Mouse (Mus musculus) stomach, postnatal 0 days (tissue): ENCODE measurements around the gene Mrpl22. TPM values are rescaled to one million over a fixed set of nuclear protein-coding genes. Genes with fewer than 3 reads are reported as not detected.
"Not testable (repeated sequence)": the region's sequence is repeated elsewhere in the genome, so short reads cannot be mapped to it uniquely, and the experiment has no call there.

Experiments
- ATAC-seq: fragments of 200-750 bp; cut with Nextera tagmentation; 2 replicates; pipeline ENCODE4 v1.8.0; 2017; ENCODE audit not compliant: low FRiP score, low TSS enrichment
- DNase-seq: peaks from one replicate; pipeline ENCODE4 v3.0.0-alpha.2; 2016; ENCODE audit warnings: low spot score
- H3K27ac ChIP-seq: fragments of 300-500 bp; sonication (generic); replicated peaks from 2 replicates; pipeline ENCODE4 v1.5.1; 2014; ENCODE audit warnings: mild to moderate bottlenecking, control low read depth
- H3K27me3 ChIP-seq: fragments of 300-500 bp; sonication (generic); 2 replicates; pipeline ENCODE4 v1.6.1; 2014; ENCODE audit warnings: low read length; ENCODE audit not compliant: control insufficient read depth, insufficient read depth
- H3K36me3 ChIP-seq: fragments of 300-500 bp; sonication (generic); 2 replicates; pipeline ENCODE4 v1.6.1; 2014; ENCODE audit warnings: low read length, mixed read lengths; ENCODE audit not compliant: control insufficient read depth, insufficient read depth
- H3K4me1 ChIP-seq: fragments of 300-500 bp; sonication (generic); replicated peaks from 2 replicates; pipeline ENCODE4 v1.6.1; 2014; ENCODE audit warnings: antibody characterized with exemption; ENCODE audit not compliant: control insufficient read depth, insufficient read depth
- H3K4me2 ChIP-seq: fragments of 300-500 bp; sonication (generic); replicated peaks from 2 replicates; pipeline ENCODE4 v1.6.1; 2014; ENCODE audit warnings: low read depth, mild to moderate bottlenecking, control low read depth, moderate library complexity
- H3K4me3 ChIP-seq: fragments of 300-500 bp; sonication (generic); 2 replicates; pipeline ENCODE4 v1.5.1; 2014; ENCODE audit warnings: low read depth, low read length, control low read depth
- H3K9ac ChIP-seq: fragments of 300-500 bp; sonication (generic); 2 replicates; pipeline ENCODE4 v1.6.1; 2014; ENCODE audit warnings: mild to moderate bottlenecking, low read length, control low read depth, mixed read lengths
- H3K9me3 ChIP-seq: fragments of 300-500 bp; sonication (generic); 2 replicates; pipeline ENCODE4 v1.6.1; 2016; ENCODE audit warnings: low read length; ENCODE audit not compliant: control insufficient read depth
- CTCF ChIP-seq: IDR thresholded peaks from 2 replicates; pipeline ENCODE4 v1.5.1; 2016; ENCODE audit warnings: antibody characterized with exemption, low read depth, mild to moderate bottlenecking, moderate library complexity
- EP300 ChIP-seq: optimal IDR thresholded peaks from 2 replicates; pipeline ENCODE3; 2016; ENCODE audit warnings: antibody characterized with exemption
- WGBS: fragments of 180-500 bp; shearing (Covaris S2); extraction: QIAGEN DNeasy Blood & Tissue Kit; methylation state at CpG from one replicate; pipeline ENCODE4 v1.1.7; 2014; 5-methylcytosine and 5-hydroxymethylcytosine counted together
- polyA plus RNA-seq: library from polyadenylated mRNA; unstranded; fragments of >200 nt; fragmentation: Nextera tagmentation; extraction: Ambion mirVana; gene quantifications from 2 replicates; pipeline ENCODE4 v1.2.1, GENCODE M21; 2015

Gene Mrpl22
- polyA plus RNA-seq, 1 experiment from 2014 or later = 98.6 TPM

GRCm38 (mm10) chr11:58214391-58215048 lies 43.1 kb downstream of the Mrpl22 start:
- 23% methylated on average over 16 of the region's 17 CpGs for WGBS
- ATAC-seq (peak; percentile 88), DNase-seq (peak; percentile 80)
- Histone ChIP-seq H3K4me3 (peak overlapping the region; percentile 58), H3K4me2 (peak overlapping the region; percentile 75), H3K4me1 (no peaks in the 10 kb centered on the region; the same call in 1 of the 2 replicates), H3K9ac (peak overlapping the region; percentile 69), H3K9me3 (no peaks in the 10 kb centered on the region), H3K27ac (peak overlapping the region; percentile 65; the same call in 1 of the 2 replicates), H3K36me3 (no peaks in the 10 kb centered on the region; the same call in 1 of the 2 replicates), H3K27me3 (no peaks in the 10 kb centered on the region)
- no peak for TF ChIP-seq EP300
- TF ChIP-seq CTCF = no peak

- not testable (repeated sequence) for DNase-seq, H3K27ac ChIP-seq, H3K4me1 ChIP-seq, H3K27me3 ChIP-seq, H3K9me3 ChIP-seq, H3K36me3 ChIP-seq
- 3% methylated on average over 2 of the region's 3 CpGs for WGBS
- Histone ChIP-seq H3K9ac (peak overlapping the region; percentile 41; the same call in 1 of the 2 replicates), H3K4me2 (peak overlapping the region; percentile 75), H3K4me3 (peak overlapping the region; percentile 58)
- ATAC-seq = peak; percentile 19; the same call in 1 of the 2 replicates
Observed at GRCm38 (mm10) chr11:58215049-58215430, 43.6 kb downstream of the Mrpl22 start.

GRCm38 (mm10) chr11:58215814-58216213 lies 44.4 kb downstream of the Mrpl22 start:
- H3K27ac ChIP-seq = 0 out of 2 replicates have a peak overlapping the region, but pooled peaks have one; percentile 8
- ATAC-seq (no peak), DNase-seq (no peak)
- 73% methylated on average over 5 of the region's 5 CpGs for WGBS
- TF ChIP-seq EP300 (no peak), CTCF (no peak)
- no peaks in the 10 kb centered on the region; the same call in 1 of the 2 replicates for H3K36me3 ChIP-seq
- H3K4me1 ChIP-seq = no peaks in the 10 kb centered on the region; the same call in 1 of the 2 replicates
- no peaks in the 10 kb centered on the region for H3K27me3 ChIP-seq
- H3K9me3 ChIP-seq = no peaks in the 10 kb centered on the region
- no peak overlapping the region for H3K9ac ChIP-seq
- H3K4me2 ChIP-seq = peak overlapping the region; percentile 75
- H3K4me3 ChIP-seq = peak overlapping the region; percentile 12; the same call in 1 of the 2 replicates

DNA sequence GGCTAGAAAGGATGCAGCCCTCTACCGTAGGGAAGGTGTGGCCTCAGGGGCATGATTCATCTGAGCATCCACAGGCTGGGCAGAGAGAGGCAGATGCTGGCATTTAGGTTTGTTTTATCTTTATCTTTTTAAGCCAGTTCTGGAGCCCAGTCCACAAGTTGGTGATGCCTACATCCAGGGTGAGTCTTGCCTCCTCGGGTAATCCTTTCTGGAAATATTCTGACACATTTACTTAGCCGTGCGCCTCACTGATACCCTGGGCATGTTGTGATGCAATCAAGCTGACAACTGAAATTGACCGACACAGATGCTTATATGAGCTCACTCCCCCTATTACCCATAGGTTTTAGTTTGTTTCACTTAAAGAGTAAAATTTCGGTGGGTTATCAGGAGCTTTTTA lies 45.4 kb downstream of the Mrpl22 start:
- Histone ChIP-seq H3K27me3 (no peaks in the 10 kb centered on the region), H3K4me2 (no peak overlapping the region), H3K4me3 (no peak overlapping the region), H3K27ac (no peak overlapping the region), H3K4me1 (no peaks in the 10 kb centered on the region; the same call in 1 of the 2 replicates), H3K9me3 (no peaks in the 10 kb centered on the region), H3K9ac (no peak overlapping the region), H3K36me3 (no peaks in the 10 kb centered on the region; the same call in 1 of the 2 replicates)
- ATAC-seq = no peak
- no peak for DNase-seq
- no peak for TF ChIP-seq EP300
- no peak for TF ChIP-seq CTCF
- 67% methylated on average over 6 of the region's 6 CpGs for WGBS

DNA sequence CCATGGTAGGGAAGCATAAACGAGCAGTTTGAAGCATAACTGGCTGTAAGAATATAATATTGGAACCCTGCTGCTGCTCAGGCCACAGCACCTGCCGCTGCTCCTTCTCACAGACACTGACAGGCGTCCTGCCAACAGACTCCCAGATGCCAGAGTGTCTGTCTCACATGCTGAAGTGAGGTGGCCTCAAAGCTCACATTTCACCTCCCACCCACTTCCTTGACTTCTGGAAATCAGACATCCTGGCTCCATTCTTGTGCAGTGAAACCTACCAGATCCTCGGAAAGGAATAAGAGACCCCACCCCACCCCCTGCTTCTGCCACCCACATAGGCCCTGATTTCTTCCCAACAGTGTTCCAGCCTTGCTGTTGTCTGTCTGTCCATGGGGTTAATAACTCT lies 52.3 kb downstream of the Mrpl22 start:
- no peak for DNase-seq

GRCm38 (mm10) chr11:58224313-58224712 lies 52.9 kb downstream of the Mrpl22 start:
- Histone ChIP-seq H3K4me2 (no peak overlapping the region), H3K36me3 (no peaks in the 10 kb centered on the region), H3K9ac (no peak overlapping the region), H3K9me3 (no peaks in the 10 kb centered on the region), H3K4me3 (no peak overlapping the region), H3K27ac (no peak overlapping the region), H3K4me1 (no peaks in the 10 kb centered on the region), H3K27me3 (no peaks in the 10 kb centered on the region)
- ATAC-seq (no peak), DNase-seq (no peak)
- 33% methylated on average over 7 of the region's 7 CpGs for WGBS
- TF ChIP-seq CTCF (no peak), EP300 (no peak)

More for the DNA sequence above, 52.3 kb downstream of the Mrpl22 start:
- no peaks in the 10 kb centered on the region; the same call in 1 of the 2 replicates for H3K36me3 ChIP-seq
- no peak overlapping the region for H3K27ac ChIP-seq
- ATAC-seq = no peak
- no peaks in the 10 kb centered on the region for H3K9me3 ChIP-seq
- no peak for TF ChIP-seq EP300
- TF ChIP-seq CTCF = no peak
- 39% methylated on average over 4 of the region's 4 CpGs for WGBS
- no peak overlapping the region for H3K9ac ChIP-seq
- H3K4me3 ChIP-seq = no peak overlapping the region
- H3K27me3 ChIP-seq = no peaks in the 10 kb centered on the region
- H3K4me1 ChIP-seq = no peaks in the 10 kb centered on the region
- no peak overlapping the region for H3K4me2 ChIP-seq

DNA sequence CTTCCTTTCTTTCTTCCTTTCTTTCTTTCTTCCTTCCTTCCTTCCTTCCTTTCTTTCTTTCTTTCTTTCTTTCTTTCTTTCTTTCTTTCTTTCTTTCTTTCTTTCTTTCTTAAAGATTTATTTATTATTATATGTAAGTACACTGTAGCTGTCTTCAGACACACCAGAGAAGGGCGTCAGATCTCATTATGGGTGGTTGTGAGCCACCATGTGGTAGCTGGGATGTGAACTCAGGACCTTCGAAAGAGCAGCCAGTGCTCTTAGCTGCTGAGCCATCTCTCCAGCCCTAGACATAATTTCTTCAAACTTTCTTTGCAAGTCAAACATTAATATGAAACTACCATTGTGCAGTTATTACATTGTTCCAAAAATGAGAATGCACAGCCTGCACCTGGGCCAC lies 53.4 kb downstream of the Mrpl22 start:
- not testable (repeated sequence) for DNase-seq, H3K9me3 ChIP-seq, H3K4me1 ChIP-seq, H3K36me3 ChIP-seq, H3K4me3 ChIP-seq, H3K27ac ChIP-seq, H3K4me2 ChIP-seq, H3K9ac ChIP-seq, H3K27me3 ChIP-seq, ATAC-seq
- 66% methylated on average over 2 of the region's 2 CpGs for WGBS
